Mouse (Mus musculus): ENCODE results near the gene Vmn1r21. TPM values are rescaled to one million over a fixed set of nuclear protein-coding genes. Genes with fewer than 3 reads are reported as not detected.

Gene Vmn1r21
- not detected in 2 replicates for polyA plus RNA-seq (2012; rRNA removed; ENCODE audit: low replicate concordance)

GRCm38 (mm10) chr6:57850286-57850685, at the start of gene Vmn1r21:
Vmn1r21 (minus strand) TSS chr6:57850343.

GRCm38 (mm10) chr6:57824422-57825258, 25.5 kb downstream of the Vmn1r21 start, which contains the start of gene Vopp1:
Vopp1 (minus strand) TSS chr6:57825159.

Other genes starting within 250 kb of the Vmn1r21 start
- gene Pyurf, start 158.3 kb downstream of the Vmn1r21 start, polyA plus RNA-seq (2012; rRNA removed; ENCODE audit: low replicate concordance), result 21.1 and 28.7 TPM in 2 replicates
- gene Lancl2, start 147.8 kb downstream of the Vmn1r21 start, polyA plus RNA-seq (2012; rRNA removed; ENCODE audit: low replicate concordance), result 2.5 and 4.6 TPM in 2 replicates
- gene Vopp1, start 25.2 kb downstream of the Vmn1r21 start, polyA plus RNA-seq (2012; rRNA removed; ENCODE audit: low replicate concordance), result 16.2 and 23.3 TPM in 2 replicates
- not detected in 2 replicates for gene Vmn1r22, start 57.7 kb upstream of the Vmn1r21 start, polyA plus RNA-seq (2012; rRNA removed; ENCODE audit: low replicate concordance)
- gene Vmn1r23, start 76.5 kb upstream of the Vmn1r21 start, polyA plus RNA-seq (2012; rRNA removed; ENCODE audit: low replicate concordance), result not detected in 2 replicates
- not detected in 2 replicates for gene Vmn1r24, start 111.2 kb upstream of the Vmn1r21 start, polyA plus RNA-seq (2012; rRNA removed; ENCODE audit: low replicate concordance)
- gene Vmn1r25, start 130.5 kb upstream of the Vmn1r21 start, polyA plus RNA-seq (2012; rRNA removed; ENCODE audit: low replicate concordance), result not detected in 2 replicates
- gene Vmn1r26, start 164.8 kb upstream of the Vmn1r21 start, polyA plus RNA-seq (2012; rRNA removed; ENCODE audit: low replicate concordance), result not detected in 2 replicates